Mouse (Mus musculus) thymus, adult 2 months (tissue): ENCODE results near the gene Lypd5.

Experiments used
- CTCF ChIP-seq: fragments of 200-500 bp; IDR thresholded peaks from 2 replicates; pipeline ENCODE4 v1.5.1; 2012; ENCODE audit warnings: mild to moderate bottlenecking, control low read depth, low read length, moderate library complexity, borderline replicate concordance; ENCODE audit not compliant: control insufficient read depth, poor library complexity, insufficient read depth; ENCODE audit errors: extremely low read depth
- POLR2A ChIP-seq: fragments of 200-500 bp; IDR thresholded peaks from 2 replicates; pipeline ENCODE4 v1.6.1; 2012; ENCODE audit warnings: mild to moderate bottlenecking, low read length, control low read depth, moderate library complexity; ENCODE audit not compliant: control insufficient read depth, poor library complexity, insufficient read depth; ENCODE audit errors: extremely low read depth

DNA sequence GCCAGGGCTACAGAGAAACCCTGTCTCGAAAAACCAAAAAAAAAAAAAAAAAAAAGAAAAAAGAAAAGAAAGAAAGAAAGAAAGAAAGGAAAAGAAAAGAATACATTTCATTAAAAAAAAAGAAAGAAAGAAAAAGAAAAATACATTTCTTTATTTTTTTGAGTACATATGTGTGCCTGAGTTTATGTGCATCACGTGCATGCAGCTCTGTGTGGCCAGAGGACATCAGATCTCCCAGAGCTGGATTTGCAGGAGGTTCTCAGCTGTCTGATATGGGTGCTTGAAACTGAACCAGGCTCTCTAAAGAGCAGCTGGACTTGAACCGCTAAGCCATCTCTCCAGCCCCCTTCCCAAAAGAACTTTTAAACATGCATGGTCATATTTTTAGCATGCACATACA lies 45.1 kb downstream of the Lypd5 start:
- TF ChIP-seq CTCF: no peak
- TF ChIP-seq POLR2A: no peak
